Mouse (Mus musculus) liver, embryonic 16.5 days (tissue): Measurements from ENCODE around the gene Gm5431. TPM values are rescaled to one million over a fixed set of nuclear protein-coding genes. Genes with fewer than 3 reads are reported as not detected.
A peak's percentile ranks its signal among the peaks of the same experiment; 100 is the strongest.
"Not testable (repeated sequence)": the region's sequence is repeated elsewhere in the genome, so short reads cannot be mapped to it uniquely, and the experiment has no call there.

Source experiments
- ATAC-seq: fragments of 200-750 bp; cut with Nextera tagmentation; 2 replicates; pipeline ENCODE4 v1.8.0; 2017; ENCODE audit warnings: low read depth, mild to moderate bottlenecking, moderate number of reproducible peaks, moderate library complexity
- H3K27ac ChIP-seq: fragments of 300-500 bp; sonication (generic); 2 replicates; pipeline ENCODE4 v1.5.1; 2014; ENCODE audit warnings: mild to moderate bottlenecking, low read length
- H3K27me3 ChIP-seq: fragments of 300-500 bp; sonication (generic); 2 replicates; pipeline ENCODE4 v1.6.1; 2014; ENCODE audit warnings: low read depth, low read length, mixed read lengths; ENCODE audit not compliant: control insufficient read depth, insufficient read depth
- H3K36me3 ChIP-seq: fragments of 300-500 bp; sonication (generic); 2 replicates; pipeline ENCODE4 v1.6.1; 2014; ENCODE audit warnings: mild to moderate bottlenecking; ENCODE audit not compliant: control insufficient read depth, insufficient read depth
- H3K4me1 ChIP-seq: fragments of 300-500 bp; sonication (generic); 2 replicates; pipeline ENCODE4 v1.6.1; 2014; ENCODE audit warnings: low read depth, low read length, mixed read lengths; ENCODE audit not compliant: control insufficient read depth
- H3K4me2 ChIP-seq: fragments of 300-500 bp; sonication (generic); 2 replicates; pipeline ENCODE4 v1.6.1; 2014; ENCODE audit warnings: low read depth, low read length, mixed read lengths
- H3K4me3 ChIP-seq: fragments of 300-500 bp; sonication (generic); 2 replicates; pipeline ENCODE4 v1.5.1; 2014; ENCODE audit warnings: low read depth, mild to moderate bottlenecking, low read length
- H3K9ac ChIP-seq: fragments of 300-500 bp; sonication (generic); 2 replicates; pipeline ENCODE4 v1.6.1; 2014; ENCODE audit warnings: low read depth, low read length
- H3K9me3 ChIP-seq: fragments of 300-500 bp; sonication (generic); replicated peaks from 2 replicates; pipeline ENCODE4 v1.6.1; 2016; ENCODE audit warnings: low read length; ENCODE audit not compliant: control insufficient read depth
- WGBS: fragments of 180-500 bp; shearing (Covaris S2); extraction: QIAGEN DNeasy Blood & Tissue Kit; methylation state at CpG from one replicate; pipeline ENCODE4 v1.1.7; 2014; ENCODE audit not compliant: insufficient replicate concordance; 5-methylcytosine and 5-hydroxymethylcytosine counted together
- polyA plus RNA-seq: library from polyadenylated mRNA; unstranded; fragments of >200 nt; fragmentation: Nextera tagmentation; extraction: Ambion mirVana; gene quantifications from 2 replicates; pipeline ENCODE4 v1.2.1, GENCODE M21; 2015

The Gm5431 gene
- polyA plus RNA-seq, 1 experiment from 2014 or later, result 0.45 TPM

- WGBS, result 55% methylated on average over 2 of the region's 2 CpGs
- H3K27ac ChIP-seq, H3K4me2 ChIP-seq, H3K4me1 ChIP-seq, H3K4me3 ChIP-seq, H3K9ac ChIP-seq, ATAC-seq, H3K27me3 ChIP-seq, H3K36me3 ChIP-seq, H3K9me3 ChIP-seq: not testable (repeated sequence)
Observed at GRCm38 (mm10) chr11:48846362-48846761, 55.7 kb downstream of the Gm5431 start.

GRCm38 (mm10) chr11:48845244-48845815, 56.7 kb downstream of the Gm5431 start:
- no peaks in the 10 kb centered on the region for H3K4me1 ChIP-seq
- no peak overlapping the region for H3K27ac ChIP-seq
- no peak overlapping the region for H3K4me3 ChIP-seq
- H3K27me3 ChIP-seq, result no peaks in the 10 kb centered on the region
- ATAC-seq, result no peak
- H3K4me2 ChIP-seq, result no peak overlapping the region
- WGBS, result 35% methylated on average over 13 of the region's 13 CpGs
- H3K9me3 ChIP-seq, result no peaks in the 10 kb centered on the region
- no peaks in the 10 kb centered on the region for H3K36me3 ChIP-seq
- no peak overlapping the region for H3K9ac ChIP-seq

GRCm38 (mm10) chr11:48844309-48844708, 57.7 kb downstream of the Gm5431 start:
- Histone ChIP-seq H3K4me3 (no peak overlapping the region), H3K27ac (no peak overlapping the region), H3K27me3 (no peaks in the 10 kb centered on the region), H3K9ac (no peak overlapping the region), H3K9me3 (no peaks in the 10 kb centered on the region), H3K36me3 (no peaks in the 10 kb centered on the region), H3K4me2 (no peak overlapping the region), H3K4me1 (no peaks in the 10 kb centered on the region)
- no peak for ATAC-seq
- 60% methylated on average over 6 of the region's 6 CpGs for WGBS

- Histone ChIP-seq H3K27ac (no peak overlapping the region), H3K9ac (no peak overlapping the region), H3K9me3 (no peaks in the 10 kb centered on the region), H3K27me3 (no peaks in the 10 kb centered on the region; the same call in 1 of the 2 replicates), H3K4me2 (no peak overlapping the region), H3K36me3 (no peaks in the 10 kb centered on the region), H3K4me1 (peaks cover 5% of the 10 kb centered on the region), H3K4me3 (no peak overlapping the region)
- ATAC-seq, result no peak
- 76% methylated on average over 11 of the region's 11 CpGs for WGBS
Observed at GRCm38 (mm10) chr11:48843202-48843601, 58.8 kb downstream of the Gm5431 start.

GRCm38 (mm10) chr11:48842378-48842792, 59.6 kb downstream of the Gm5431 start:
- Histone ChIP-seq H3K4me2 (no peak overlapping the region), H3K4me3 (no peak overlapping the region), H3K27ac (no peak overlapping the region), H3K36me3 (no peaks in the 10 kb centered on the region), H3K4me1 (peaks cover 9% of the 10 kb centered on the region), H3K9me3 (no peaks in the 10 kb centered on the region), H3K9ac (no peak overlapping the region), H3K27me3 (peaks cover 5% of the 10 kb centered on the region; the same call in 1 of the 2 replicates)
- no peak for ATAC-seq
- WGBS, result 65% methylated on average over 4 of the region's 4 CpGs

GRCm38 (mm10) chr11:48841213-48841612, 60.8 kb downstream of the Gm5431 start:
- no peak overlapping the region for H3K4me3 ChIP-seq
- ATAC-seq, result no peak
- 63% methylated on average over 5 of the region's 5 CpGs for WGBS

GRCm38 (mm10) chr11:48840805-48841204, 61.2 kb downstream of the Gm5431 start:
- no peak overlapping the region for H3K9ac ChIP-seq
- no peaks in the 10 kb centered on the region for H3K36me3 ChIP-seq
- no peaks in the 10 kb centered on the region for H3K9me3 ChIP-seq
- H3K27me3 ChIP-seq, result peaks cover 16% of the 10 kb centered on the region
- ATAC-seq, result no peak
- H3K4me1 ChIP-seq, result peaks cover 14% of the 10 kb centered on the region
- H3K27ac ChIP-seq, result no peak overlapping the region
- H3K4me2 ChIP-seq, result no peak overlapping the region
- no peak overlapping the region for H3K4me3 ChIP-seq

More at GRCm38 (mm10) chr11:48841213-48841612, 60.8 kb downstream of the Gm5431 start:
- Histone ChIP-seq H3K4me1 (peaks cover 14% of the 10 kb centered on the region), H3K9ac (no peak overlapping the region), H3K36me3 (no peaks in the 10 kb centered on the region), H3K27ac (no peak overlapping the region), H3K4me2 (no peak overlapping the region), H3K9me3 (no peaks in the 10 kb centered on the region), H3K27me3 (peaks cover 15% of the 10 kb centered on the region)

GRCm38 (mm10) chr11:48838879-48839680, 62.9 kb downstream of the Gm5431 start:
- no peaks in the 10 kb centered on the region for H3K9me3 ChIP-seq
- no peaks in the 10 kb centered on the region for H3K36me3 ChIP-seq
- WGBS, result 61% methylated on average over 10 of the region's 10 CpGs
- no peak overlapping the region for H3K9ac ChIP-seq
- H3K4me1 ChIP-seq, result peaks cover 16% of the 10 kb centered on the region
- H3K27me3 ChIP-seq, result peaks cover 16% of the 10 kb centered on the region
- no peak for ATAC-seq
- no peak overlapping the region for H3K27ac ChIP-seq
- no peak overlapping the region for H3K4me2 ChIP-seq
- no peak overlapping the region for H3K4me3 ChIP-seq

GRCm38 (mm10) chr11:48838181-48838797, 63.7 kb downstream of the Gm5431 start:
- no peak for ATAC-seq

More at GRCm38 (mm10) chr11:48838181-48838797, 63.7 kb downstream of the Gm5431 start:
- peaks cover 19% of the 10 kb centered on the region for H3K4me1 ChIP-seq
- no peaks in the 10 kb centered on the region for H3K36me3 ChIP-seq
- H3K27ac ChIP-seq, result no peak overlapping the region
- H3K4me3 ChIP-seq, result peak overlapping the region; percentile 75
- no peaks in the 10 kb centered on the region for H3K9me3 ChIP-seq
- under 1% methylated on average over 16 of the region's 16 CpGs for WGBS
- H3K4me2 ChIP-seq, result peak overlapping the region; percentile 97
- peak overlapping the region; percentile 71; the same call in 1 of the 2 replicates for H3K9ac ChIP-seq
- peaks cover 16% of the 10 kb centered on the region for H3K27me3 ChIP-seq
